Mouse (Mus musculus): ENCODE data around the gene Ralgapa2. TPM values are rescaled to one million over a fixed set of nuclear protein-coding genes. Genes with fewer than 3 reads are reported as not detected.

The Ralgapa2 gene
- polyA plus RNA-seq, 1 experiment = 0.01 TPM

DNA sequence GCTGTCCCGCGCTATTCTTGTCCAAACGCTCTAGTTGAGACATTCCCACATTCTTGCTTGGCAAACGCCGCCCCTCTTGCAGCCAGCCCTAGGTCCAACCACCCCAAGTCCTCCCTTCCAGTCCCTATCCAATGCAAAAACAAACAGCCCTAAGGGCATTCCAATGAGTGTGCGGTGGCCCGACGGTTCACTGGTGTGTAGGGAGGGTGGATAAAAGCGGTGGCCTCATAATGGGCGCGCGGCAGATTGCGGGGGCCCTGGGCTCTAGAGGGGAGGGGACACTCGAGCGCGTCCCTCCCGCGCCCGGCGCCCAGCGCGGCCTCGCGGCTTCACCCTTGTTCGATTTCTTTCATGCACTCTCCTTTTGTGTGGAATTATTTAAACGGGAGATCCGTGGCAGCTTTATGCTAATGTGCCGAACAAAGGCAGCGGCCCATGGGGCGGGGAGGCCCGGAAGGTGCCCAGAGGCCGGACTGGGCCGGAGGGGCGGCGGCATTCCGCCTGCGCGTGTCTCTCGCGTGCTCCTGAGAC, 293.9 kb downstream of the Ralgapa2 start:
- no peak for TF ChIP-seq TAL1 (IDR thresholded peaks at IDR 0.05; ENCODE audit: low read length)
- TF ChIP-seq GATA1 (IDR thresholded peaks at IDR 0.05; ENCODE audit: low read length) = no peak
- Histone ChIP-seq H3K4me3 (replicated peaks) (no peak overlapping the region), H3K36me3 (ENCODE audit: control insufficient read depth) (no peaks in the 10 kb centered on the region), H3K4me1 (ENCODE audit: control insufficient read depth) (peaks cover 5% of the 10 kb centered on the region), H3K27me3 (ENCODE audit: control insufficient read depth) (peaks cover 79% of the 10 kb centered on the region), H3K9me3 (ENCODE audit: control insufficient read depth, low read length) (peaks cover 3% of the 10 kb centered on the region; the same call in 1 of the 2 replicates)

DNA sequence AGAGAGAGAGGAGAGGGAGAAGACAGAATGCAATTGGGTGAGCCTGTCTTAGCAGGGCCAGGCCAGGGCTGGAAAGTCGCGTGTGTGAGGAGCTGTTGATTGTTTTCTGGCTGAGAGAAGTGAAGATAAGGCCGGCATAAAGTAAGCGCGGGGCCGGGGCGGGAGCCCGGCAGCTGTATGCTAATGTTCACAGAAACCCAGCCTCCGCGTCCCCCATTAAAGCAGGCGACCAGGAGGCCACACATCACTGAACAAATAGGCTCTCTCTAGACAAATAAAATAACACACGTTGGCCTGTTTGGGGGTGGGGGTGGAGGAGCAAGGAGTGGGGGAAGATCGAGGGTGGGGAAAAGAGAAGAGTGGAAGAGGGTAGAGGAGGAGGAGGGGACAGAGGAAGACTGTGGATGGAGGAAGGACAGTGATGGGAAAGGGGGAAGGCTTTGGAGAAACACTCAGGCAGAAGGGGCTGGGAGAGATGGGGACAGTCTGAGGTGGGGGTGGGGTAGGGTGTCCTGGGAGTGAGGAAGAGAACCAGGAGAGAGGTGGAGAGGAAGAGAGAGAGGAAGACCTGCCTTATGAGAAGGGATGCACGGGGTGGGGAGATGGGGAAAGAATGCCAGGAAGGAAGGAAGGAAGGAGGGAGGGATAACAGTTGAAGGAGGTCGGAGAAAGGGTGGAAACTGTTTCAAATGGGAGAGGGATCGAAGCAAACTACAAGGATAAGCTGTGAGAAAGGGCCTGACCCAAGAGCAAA, 294.7 kb downstream of the Ralgapa2 start:
- TF ChIP-seq GATA1 (IDR thresholded peaks at IDR 0.05; ENCODE audit: low read length) = no peak
- no peak for TF ChIP-seq TAL1 (IDR thresholded peaks at IDR 0.05; ENCODE audit: low read length)
- H3K27me3 ChIP-seq (ENCODE audit: control insufficient read depth) = peaks cover 71% of the 10 kb centered on the region
- H3K9me3 ChIP-seq (ENCODE audit: control insufficient read depth, low read length) = peaks cover 3% of the 10 kb centered on the region; the same call in 1 of the 2 replicates
- no peaks in the 10 kb centered on the region for H3K36me3 ChIP-seq (ENCODE audit: control insufficient read depth)
- H3K4me1 ChIP-seq (ENCODE audit: control insufficient read depth) = peaks cover 4% of the 10 kb centered on the region
- no peak overlapping the region for H3K4me3 ChIP-seq (replicated peaks)

DNA sequence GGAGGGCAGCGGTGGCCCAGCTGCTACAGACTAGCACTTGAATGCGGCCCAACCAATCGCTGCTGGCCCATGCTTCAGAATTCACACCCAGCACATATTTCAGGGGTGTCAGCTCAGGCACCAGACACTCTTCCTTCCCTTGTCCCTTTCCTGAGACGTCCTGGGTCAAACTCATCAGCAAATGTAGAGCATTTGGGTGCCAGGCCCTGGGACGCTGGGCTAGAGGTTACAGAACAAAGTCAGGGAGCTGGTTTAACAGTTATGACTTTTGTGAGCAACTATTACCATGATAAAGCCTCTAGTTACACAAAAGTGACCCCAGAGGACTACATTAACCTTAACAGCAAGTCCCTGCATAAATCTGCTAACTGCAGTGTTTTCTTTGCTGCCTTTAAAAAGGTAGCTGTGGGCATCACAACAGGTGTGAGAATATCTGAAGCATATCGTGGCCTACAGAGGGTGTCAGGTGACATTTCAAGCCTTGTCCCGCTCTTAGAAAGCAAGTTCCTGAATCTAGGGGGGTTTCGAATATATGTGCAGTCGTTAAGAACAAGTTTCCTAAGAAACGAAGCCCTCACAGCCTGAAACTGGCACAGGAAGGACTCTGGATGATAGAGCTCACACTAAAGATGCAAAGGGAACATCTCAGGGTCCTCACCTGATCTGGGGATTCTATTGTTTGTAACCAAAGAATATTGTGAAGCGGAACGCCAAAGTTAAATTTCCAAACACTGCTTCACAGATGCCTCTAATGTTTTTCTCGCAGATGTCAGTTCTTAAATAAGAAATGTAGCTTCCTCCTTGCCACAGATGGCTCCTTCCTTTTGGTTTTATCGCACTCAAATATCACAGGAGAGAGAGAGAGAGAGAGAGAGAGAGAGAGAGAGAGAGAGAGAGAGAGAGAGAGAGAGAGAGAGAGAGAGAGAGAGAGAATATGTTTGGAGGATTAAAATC, 295.8 kb downstream of the Ralgapa2 start:
- H3K4me1 ChIP-seq (ENCODE audit: control insufficient read depth) = no peaks in the 10 kb centered on the region; the same call in 1 of the 2 replicates
- no peak overlapping the region for H3K4me3 ChIP-seq (replicated peaks)
- peaks cover 61% of the 10 kb centered on the region for H3K27me3 ChIP-seq (ENCODE audit: control insufficient read depth)
- H3K9me3 ChIP-seq (ENCODE audit: control insufficient read depth, low read length) = no peaks in the 10 kb centered on the region; the same call in 1 of the 2 replicates
- no peaks in the 10 kb centered on the region for H3K36me3 ChIP-seq (ENCODE audit: control insufficient read depth)
- no peak for TF ChIP-seq GATA1 (IDR thresholded peaks at IDR 0.05; ENCODE audit: low read length)
- TF ChIP-seq TAL1 (IDR thresholded peaks at IDR 0.05; ENCODE audit: low read length) = no peak

DNA sequence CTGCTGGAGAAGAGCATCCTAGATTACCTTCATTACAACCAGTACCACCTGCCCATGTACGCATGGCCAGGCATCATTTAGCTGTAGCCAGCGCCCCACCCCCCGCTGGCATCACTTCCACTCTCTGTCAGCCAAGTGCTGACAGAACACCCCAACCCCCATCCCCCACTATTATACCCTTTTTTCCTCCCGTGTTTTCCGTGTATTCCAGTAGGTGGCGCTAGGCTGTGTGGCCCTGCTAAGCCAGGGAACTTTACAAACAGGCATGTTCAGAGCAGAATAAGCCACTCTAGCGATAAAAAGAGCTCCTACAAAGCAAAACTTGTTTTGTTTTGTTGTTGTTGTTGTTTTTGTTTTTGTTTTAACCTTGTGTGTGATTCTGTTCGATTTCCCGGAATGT, 297.4 kb downstream of the Ralgapa2 start:
- Histone ChIP-seq H3K9me3 (ENCODE audit: control insufficient read depth, low read length) (no peaks in the 10 kb centered on the region), H3K27me3 (ENCODE audit: control insufficient read depth) (peaks cover 44% of the 10 kb centered on the region), H3K36me3 (ENCODE audit: control insufficient read depth) (no peaks in the 10 kb centered on the region), H3K4me3 (replicated peaks) (no peak overlapping the region), H3K4me1 (ENCODE audit: control insufficient read depth) (no peaks in the 10 kb centered on the region)
- TF ChIP-seq TAL1 (IDR thresholded peaks at IDR 0.05; ENCODE audit: low read length) = no peak
- TF ChIP-seq GATA1 (IDR thresholded peaks at IDR 0.05; ENCODE audit: low read length) = no peak

DNA sequence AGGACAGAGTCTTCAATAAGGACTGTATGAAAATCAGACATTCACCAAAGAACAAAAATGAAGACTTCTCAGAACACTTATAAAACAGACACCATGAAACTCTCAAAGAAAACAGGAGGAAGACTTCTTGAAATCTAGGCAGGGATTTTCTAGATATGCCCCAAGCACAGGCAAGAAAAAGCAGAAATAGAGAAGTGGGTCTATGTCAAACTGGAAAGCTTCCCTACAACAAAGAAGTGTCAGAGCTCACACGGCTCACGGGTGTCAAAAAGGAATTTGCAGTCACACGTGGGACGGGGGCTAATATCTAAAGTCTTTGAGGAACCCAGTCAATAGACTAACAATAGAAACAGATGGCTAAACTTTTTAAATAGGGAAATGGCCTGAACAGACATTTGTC, 301.2 kb downstream of the Ralgapa2 start:
- peaks cover 7% of the 10 kb centered on the region for H3K27me3 ChIP-seq (ENCODE audit: control insufficient read depth)
- no peak for TF ChIP-seq TAL1 (IDR thresholded peaks at IDR 0.05; ENCODE audit: low read length)
- TF ChIP-seq GATA1 (IDR thresholded peaks at IDR 0.05; ENCODE audit: low read length) = no peak
- H3K4me1 ChIP-seq (ENCODE audit: control insufficient read depth) = no peaks in the 10 kb centered on the region
- H3K9me3 ChIP-seq (ENCODE audit: control insufficient read depth, low read length) = no peaks in the 10 kb centered on the region
- no peak overlapping the region for H3K4me3 ChIP-seq (replicated peaks)
- no peaks in the 10 kb centered on the region for H3K36me3 ChIP-seq (ENCODE audit: control insufficient read depth)

DNA sequence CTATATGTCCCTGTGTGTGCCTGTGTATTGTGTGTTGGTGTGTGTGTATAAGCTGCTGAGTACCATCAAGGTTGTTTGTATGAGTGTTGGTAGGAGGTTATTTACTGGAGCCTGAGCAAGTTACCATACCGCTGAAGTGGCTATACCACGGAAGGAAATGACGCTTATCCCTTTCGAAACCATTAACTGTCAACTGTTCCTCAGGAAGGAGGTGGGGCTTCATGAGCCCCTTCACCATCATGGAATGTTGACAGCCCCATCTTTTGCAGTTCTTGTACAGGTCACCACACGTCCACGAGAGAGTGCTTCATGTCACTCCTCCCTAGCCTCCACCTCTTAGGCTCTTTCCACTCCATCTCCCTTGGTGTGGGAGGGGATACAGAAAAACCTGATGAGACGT, 314.2 kb downstream of the Ralgapa2 start:
- H3K9me3 ChIP-seq (ENCODE audit: control insufficient read depth, low read length) = no peaks in the 10 kb centered on the region
- H3K4me1 ChIP-seq (ENCODE audit: control insufficient read depth) = no peaks in the 10 kb centered on the region
- no peaks in the 10 kb centered on the region for H3K27me3 ChIP-seq (ENCODE audit: control insufficient read depth)
- no peak for TF ChIP-seq GATA1 (IDR thresholded peaks at IDR 0.05; ENCODE audit: low read length)
- no peak for TF ChIP-seq TAL1 (IDR thresholded peaks at IDR 0.05; ENCODE audit: low read length)
- no peaks in the 10 kb centered on the region for H3K36me3 ChIP-seq (ENCODE audit: control insufficient read depth)
- no peak overlapping the region for H3K4me3 ChIP-seq (replicated peaks)

DNA sequence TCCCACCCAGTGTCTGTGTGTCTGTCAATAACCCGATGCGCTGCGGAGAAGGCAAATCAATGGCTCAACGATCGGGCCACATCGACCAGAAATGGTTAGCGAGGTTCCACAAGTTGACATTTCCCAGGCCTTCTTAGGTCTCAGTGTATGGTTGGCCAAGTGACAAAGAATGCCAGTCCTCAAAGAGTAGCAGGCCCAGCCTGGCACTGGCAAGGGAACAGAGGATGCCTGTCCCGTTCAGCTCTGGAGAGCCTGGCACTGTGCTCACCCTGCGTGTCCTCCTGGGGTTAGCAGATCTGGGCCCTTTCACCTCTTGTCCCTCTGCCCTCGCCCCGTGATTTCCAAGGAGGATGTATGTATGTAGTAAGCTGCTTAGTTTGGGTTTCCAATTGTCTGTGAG, 316.0 kb downstream of the Ralgapa2 start:
- H3K9me3 ChIP-seq (ENCODE audit: control insufficient read depth, low read length) = no peaks in the 10 kb centered on the region
- TF ChIP-seq TAL1 (IDR thresholded peaks at IDR 0.05; ENCODE audit: low read length) (no peak), GATA1 (IDR thresholded peaks at IDR 0.05; ENCODE audit: low read length) (no peak)
- H3K36me3 ChIP-seq (ENCODE audit: control insufficient read depth) = no peaks in the 10 kb centered on the region
- no peaks in the 10 kb centered on the region for H3K4me1 ChIP-seq (ENCODE audit: control insufficient read depth)
- no peak overlapping the region for H3K4me3 ChIP-seq (replicated peaks)
- H3K27me3 ChIP-seq (ENCODE audit: control insufficient read depth) = no peaks in the 10 kb centered on the region

Data from erythroblast, embryonic 14.5 days (primary cell).